Mouse (Mus musculus) midbrain, embryonic 13.5 days (tissue): ENCODE measurements around the gene Gabarap. TPM values are rescaled to one million over a fixed set of nuclear protein-coding genes. Genes with fewer than 3 reads are reported as not detected.

ENCODE experiments used
- ATAC-seq: fragments of 200-750 bp; cut with Nextera tagmentation; 2 replicates; pipeline ENCODE4 v1.8.0; 2017; ENCODE audit warnings: mild to moderate bottlenecking, moderate TSS enrichment, moderate library complexity
- H3K27ac ChIP-seq: fragments of 300-500 bp; sonication (generic); 2 replicates; pipeline ENCODE4 v1.5.1; 2015; ENCODE audit warnings: inconsistent platforms, mild to moderate bottlenecking, moderate library complexity
- H3K27me3 ChIP-seq: fragments of 300-500 bp; sonication (generic); 2 replicates; pipeline ENCODE4 v1.6.1; 2015; ENCODE audit warnings: mild to moderate bottlenecking, inconsistent platforms
- H3K36me3 ChIP-seq: fragments of 300-500 bp; sonication (generic); 2 replicates; pipeline ENCODE4 v1.6.1; 2015; ENCODE audit warnings: mild to moderate bottlenecking, inconsistent platforms
- H3K4me1 ChIP-seq: fragments of 300-500 bp; sonication (generic); replicated peaks from 2 replicates; pipeline ENCODE4 v1.6.1; 2015; ENCODE audit warnings: inconsistent platforms
- H3K4me2 ChIP-seq: fragments of 300-500 bp; sonication (generic); replicated peaks from 2 replicates; pipeline ENCODE4 v1.6.1; 2015; ENCODE audit warnings: moderate library complexity, mild to moderate bottlenecking, inconsistent platforms
- H3K4me3 ChIP-seq: fragments of 300-500 bp; sonication (generic); replicated peaks from 2 replicates; pipeline ENCODE4 v1.5.1; 2015; ENCODE audit warnings: mild to moderate bottlenecking, inconsistent platforms
- H3K9ac ChIP-seq: fragments of 300-500 bp; sonication (generic); replicated peaks from 2 replicates; pipeline ENCODE4 v1.6.1; 2015; ENCODE audit warnings: mild to moderate bottlenecking, inconsistent platforms
- H3K9me3 ChIP-seq: fragments of 300-500 bp; sonication (generic); 2 replicates; pipeline ENCODE4 v1.6.1; 2016; ENCODE audit warnings: mild to moderate bottlenecking, inconsistent platforms
- WGBS: fragments of 180-500 bp; shearing (Covaris S2); methylation state at CpG from one replicate; pipeline ENCODE4 v1.1.7; 2015; 5-methylcytosine and 5-hydroxymethylcytosine counted together
- polyA plus RNA-seq: library from polyadenylated mRNA; unstranded; fragments of >200 nt; fragmentation: Nextera tagmentation; extraction: Ambion mirVana; gene quantifications from 2 replicates; pipeline ENCODE4 v1.2.1, GENCODE M21; 2015

Gabarap gene
- polyA plus RNA-seq, 1 experiment from 2014 or later, result 625 TPM

- Histone ChIP-seq H3K9me3 (no peaks in the 10 kb centered on the region), H3K4me3 (peak overlapping the region; percentile 78), H3K4me1 (peaks cover 71% of the 10 kb centered on the region), H3K36me3 (peaks cover 3% of the 10 kb centered on the region), H3K27me3 (no peaks in the 10 kb centered on the region), H3K9ac (peak overlapping the region; percentile 92), H3K27ac (peak overlapping the region; percentile 97), H3K4me2 (peak overlapping the region; percentile 91)
- ATAC-seq, result no peak
- under 1% methylated on average over 25 of the region's 25 CpGs for WGBS
These were observed 27.4 kb downstream of the Gabarap start for GRCm38 (mm10) chr11:70018131-70018990.

- H3K27ac ChIP-seq, result peak overlapping the region; percentile 97
- WGBS, result 9% methylated on average over 2 of the region's 2 CpGs
- H3K9ac ChIP-seq, result peak overlapping the region; percentile 92
- peaks cover 76% of the 10 kb centered on the region for H3K4me1 ChIP-seq
- peak overlapping the region; percentile 91 for H3K4me2 ChIP-seq
- H3K4me3 ChIP-seq, result peak overlapping the region; percentile 78
- H3K9me3 ChIP-seq, result no peaks in the 10 kb centered on the region
- H3K36me3 ChIP-seq, result no peaks in the 10 kb centered on the region
- no peak for ATAC-seq
- H3K27me3 ChIP-seq, result no peaks in the 10 kb centered on the region
These were observed 28.6 kb downstream of the Gabarap start for GRCm38 (mm10) chr11:70019495-70020021.

- Histone ChIP-seq H3K4me3 (peak overlapping the region; percentile 78), H3K4me2 (peak overlapping the region; percentile 91), H3K27ac (peak overlapping the region; percentile 97), H3K4me1 (peaks cover 77% of the 10 kb centered on the region), H3K9ac (peak overlapping the region; percentile 92), H3K27me3 (no peaks in the 10 kb centered on the region), H3K36me3 (no peaks in the 10 kb centered on the region), H3K9me3 (no peaks in the 10 kb centered on the region)
- 15% methylated on average over 8 of the region's 8 CpGs for WGBS
- no peak for ATAC-seq
These were observed 29.2 kb downstream of the Gabarap start for GRCm38 (mm10) chr11:70020022-70020631.

DNA sequence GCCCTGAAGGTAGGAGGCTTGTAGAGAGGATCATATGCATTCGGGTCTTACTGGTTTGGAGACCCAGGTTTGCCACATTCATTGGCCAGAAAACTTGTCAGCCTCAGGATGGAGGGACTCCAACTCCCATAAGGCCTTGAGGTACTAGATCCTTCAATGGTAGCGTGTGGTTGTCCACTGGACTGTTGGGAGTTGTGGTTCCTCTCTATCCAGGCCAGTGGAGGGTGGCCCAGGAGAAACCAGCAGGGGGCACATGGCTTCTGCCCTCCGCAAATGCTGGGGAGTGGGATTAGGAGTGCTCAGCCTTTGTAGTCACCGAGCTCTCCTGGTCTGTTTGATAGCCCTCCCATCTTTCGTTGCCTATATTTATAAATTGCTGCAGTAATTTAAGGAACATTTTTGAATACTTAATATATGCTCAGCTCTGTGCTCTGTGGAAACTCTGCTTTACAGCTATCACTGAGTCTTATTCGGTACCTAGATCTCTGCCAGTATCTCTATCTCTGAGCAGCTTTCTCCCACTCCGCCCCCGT is 29.9 kb downstream of the Gabarap start:
- no peaks in the 10 kb centered on the region for H3K36me3 ChIP-seq
- H3K27ac ChIP-seq, result peak overlapping the region; percentile 97
- 0% methylated on average over 8 of the region's 8 CpGs for WGBS
- peak overlapping the region; percentile 78 for H3K4me3 ChIP-seq
- peak; percentile 85 for ATAC-seq
- no peaks in the 10 kb centered on the region for H3K27me3 ChIP-seq
- peaks cover 78% of the 10 kb centered on the region for H3K4me1 ChIP-seq
- peak overlapping the region; percentile 91 for H3K4me2 ChIP-seq
- H3K9ac ChIP-seq, result peak overlapping the region; percentile 92
- H3K9me3 ChIP-seq, result no peaks in the 10 kb centered on the region

DNA sequence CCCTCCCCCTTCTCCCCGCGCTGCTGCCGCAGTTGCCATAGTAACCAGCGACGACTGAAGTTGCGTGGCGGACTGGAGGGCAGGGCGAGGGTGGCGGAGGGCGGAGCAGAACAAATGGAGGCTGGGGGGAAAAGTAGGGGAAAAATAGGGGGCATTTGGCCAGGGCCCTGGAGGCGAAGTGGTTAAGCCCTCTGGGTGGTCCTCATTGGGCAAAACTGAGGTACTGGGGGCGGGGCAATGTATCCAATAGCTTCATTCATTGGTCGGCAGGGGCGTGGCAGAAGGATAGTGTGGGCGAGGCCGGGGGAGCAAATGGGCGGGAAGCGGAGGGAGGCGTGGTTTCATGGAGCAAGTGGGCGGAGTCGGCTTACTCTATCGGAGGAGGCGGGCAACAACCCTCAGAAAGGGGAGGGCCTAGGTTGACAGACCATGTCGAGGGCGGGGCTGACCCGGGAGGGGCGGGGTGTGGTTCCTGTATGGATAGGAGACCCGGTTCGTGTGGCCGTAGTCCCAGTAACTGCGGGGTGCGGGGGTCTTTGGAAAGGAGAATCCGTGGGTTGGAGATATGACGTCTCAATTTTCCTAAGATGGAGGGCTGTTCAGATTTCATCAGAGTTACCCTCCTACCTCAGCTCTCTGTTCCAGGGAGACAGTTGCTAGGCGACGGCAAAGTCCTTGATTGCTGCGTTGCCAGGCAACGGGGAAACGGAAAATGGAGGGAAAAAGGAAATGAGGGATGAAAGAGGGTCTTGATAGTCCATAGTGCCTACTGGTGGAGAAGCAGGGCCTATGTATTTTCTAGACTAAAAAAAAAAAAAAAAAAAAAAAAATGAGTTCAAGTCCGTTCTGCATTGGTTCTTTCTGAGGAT is 30.6 kb downstream of the Gabarap start:
- Histone ChIP-seq H3K9me3 (no peaks in the 10 kb centered on the region), H3K4me1 (peaks cover 85% of the 10 kb centered on the region), H3K36me3 (no peaks in the 10 kb centered on the region), H3K9ac (peak overlapping the region; percentile 92), H3K4me3 (peak overlapping the region; percentile 78), H3K4me2 (peak overlapping the region; percentile 91), H3K27ac (peak overlapping the region; percentile 97), H3K27me3 (no peaks in the 10 kb centered on the region)
- WGBS, result under 1% methylated on average over 40 of the region's 40 CpGs
- peak; percentile 58 for ATAC-seq

GRCm38 (mm10) chr11:70023481-70024150 is 32.7 kb downstream of the Gabarap start:
- H3K9me3 ChIP-seq, result no peaks in the 10 kb centered on the region
- H3K27me3 ChIP-seq, result no peaks in the 10 kb centered on the region
- WGBS, result 6% methylated on average over 19 of the region's 29 CpGs
- H3K9ac ChIP-seq, result peak overlapping the region; percentile 52
- peak overlapping the region; percentile 69 for H3K27ac ChIP-seq
- H3K36me3 ChIP-seq, result no peaks in the 10 kb centered on the region
- peaks cover 89% of the 10 kb centered on the region for H3K4me1 ChIP-seq
- no peak for ATAC-seq
- H3K4me3 ChIP-seq, result peak overlapping the region; percentile 40
- peak overlapping the region; percentile 59 for H3K4me2 ChIP-seq

DNA sequence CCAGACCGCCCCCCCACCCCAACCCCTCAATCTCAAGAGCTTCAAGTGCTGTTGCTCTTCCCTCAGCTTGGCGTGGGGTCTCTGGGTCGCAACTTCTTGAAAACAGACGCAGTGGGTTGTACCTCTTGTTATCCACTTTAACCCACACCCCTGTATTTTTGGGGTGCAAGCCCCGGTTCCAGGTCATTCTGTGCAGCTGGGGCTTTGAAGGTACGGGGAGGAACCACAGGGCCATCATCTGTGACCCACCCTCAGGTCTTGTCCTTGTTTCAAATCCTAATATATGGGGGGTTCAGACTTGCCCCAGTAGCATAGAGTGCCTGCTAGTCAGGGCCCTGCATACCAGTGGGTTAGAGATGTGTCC is 33.2 kb downstream of the Gabarap start:
- WGBS, result 11% methylated on average over 6 of the region's 6 CpGs
- peaks cover 88% of the 10 kb centered on the region for H3K4me1 ChIP-seq
- peak overlapping the region; percentile 40 for H3K4me3 ChIP-seq
- ATAC-seq, result no peak
- no peaks in the 10 kb centered on the region for H3K9me3 ChIP-seq
- H3K27me3 ChIP-seq, result no peaks in the 10 kb centered on the region
- peak overlapping the region; percentile 59 for H3K4me2 ChIP-seq
- H3K9ac ChIP-seq, result peak overlapping the region; percentile 52
- peak overlapping the region; percentile 69 for H3K27ac ChIP-seq
- no peaks in the 10 kb centered on the region for H3K36me3 ChIP-seq

DNA sequence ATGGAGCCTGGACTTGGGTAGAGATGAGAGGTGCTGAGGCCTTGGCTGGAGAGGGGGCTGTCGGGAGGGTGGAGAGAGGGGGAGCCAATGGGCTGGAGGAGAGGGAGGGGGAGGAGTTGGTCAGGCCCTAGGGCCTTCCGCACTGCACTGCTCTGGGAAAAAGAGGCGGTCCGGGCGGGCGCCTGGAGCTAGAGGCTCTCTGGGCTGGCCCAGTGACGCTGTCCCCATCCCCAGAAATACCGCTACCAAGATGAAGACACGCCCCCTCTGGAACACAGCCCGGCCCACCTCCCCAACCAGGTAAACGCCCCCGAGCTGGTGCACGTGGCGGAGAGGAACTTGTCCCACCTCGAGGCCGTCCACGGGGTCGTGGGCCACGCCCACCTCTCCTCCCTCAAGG is 35.7 kb downstream of the Gabarap start:
- peaks cover 13% of the 10 kb centered on the region for H3K36me3 ChIP-seq
- peak overlapping the region; percentile 74 for H3K4me2 ChIP-seq
- peaks cover 90% of the 10 kb centered on the region for H3K4me1 ChIP-seq
- peak overlapping the region; percentile 43 for H3K4me3 ChIP-seq
- H3K9me3 ChIP-seq, result no peaks in the 10 kb centered on the region
- WGBS, result under 1% methylated on average over 19 of the region's 19 CpGs
- H3K27me3 ChIP-seq, result no peaks in the 10 kb centered on the region
- peak overlapping the region; percentile 96 for H3K27ac ChIP-seq
- H3K9ac ChIP-seq, result peak overlapping the region; percentile 57
- no peak for ATAC-seq

DNA sequence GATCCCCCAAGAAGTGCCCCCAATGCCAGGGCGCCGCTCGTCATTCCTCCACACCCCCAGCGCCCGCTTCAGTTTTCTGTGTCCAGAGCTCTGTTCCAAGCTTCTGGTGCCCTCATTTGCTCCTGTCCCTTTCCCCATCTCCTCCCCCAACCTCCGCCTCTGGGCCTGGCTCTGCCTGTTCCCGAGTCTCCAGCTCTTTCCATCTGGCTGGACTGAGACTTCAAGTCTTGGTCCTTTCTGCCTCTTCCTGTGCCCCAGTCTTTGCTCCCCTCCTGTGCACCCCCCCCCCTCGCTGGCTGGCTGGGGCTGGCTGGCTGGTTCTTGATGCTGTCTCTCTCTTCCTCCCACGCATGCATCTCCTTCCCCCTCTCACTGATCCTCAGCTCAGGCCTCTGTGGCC is 36.5 kb downstream of the Gabarap start:
- WGBS, result 27% methylated on average over 9 of the region's 9 CpGs

DNA sequence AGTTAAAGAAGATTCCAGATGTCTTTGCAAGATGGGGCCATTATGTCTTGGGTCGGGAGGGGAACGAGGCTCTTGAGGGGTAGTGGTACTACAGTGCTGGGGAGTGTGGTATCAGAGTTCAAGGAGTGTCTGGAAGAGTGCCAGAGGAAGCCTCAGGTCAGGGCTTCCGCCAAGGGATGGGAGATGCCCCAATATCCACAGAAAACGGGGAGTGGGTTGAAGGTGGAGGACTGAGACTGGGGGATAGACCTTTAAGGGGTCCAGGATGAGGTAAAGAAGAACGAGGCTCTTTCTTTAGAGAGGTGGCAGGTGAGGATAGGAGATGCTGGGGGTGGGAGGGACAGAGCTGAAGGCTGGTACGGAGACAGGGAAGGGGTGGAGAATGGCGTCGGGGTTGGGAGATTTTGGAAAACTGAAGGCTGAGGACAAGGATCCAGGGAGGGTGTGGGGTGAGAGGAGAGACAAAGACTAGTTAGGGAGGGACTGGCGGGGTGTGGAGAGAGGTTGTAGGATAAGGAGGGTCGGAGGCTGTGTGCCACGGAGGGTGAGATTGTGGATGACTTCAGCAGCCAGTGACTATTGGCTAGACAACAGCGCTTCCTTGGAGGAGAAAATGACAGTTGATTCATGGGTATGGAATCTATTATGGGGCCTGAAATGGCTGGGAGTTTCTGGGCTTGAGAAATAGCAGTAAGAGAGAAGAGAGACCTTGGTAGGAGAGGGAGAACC is 37.6 kb downstream of the Gabarap start:
- Histone ChIP-seq H3K27me3 (no peaks in the 10 kb centered on the region), H3K4me3 (peak overlapping the region; percentile 43), H3K4me1 (peaks cover 73% of the 10 kb centered on the region), H3K9me3 (no peaks in the 10 kb centered on the region), H3K36me3 (peaks cover 31% of the 10 kb centered on the region), H3K27ac (peak overlapping the region; percentile 96), H3K4me2 (peak overlapping the region; percentile 74), H3K9ac (peak overlapping the region; percentile 61)
- 17% methylated on average over 12 of the region's 12 CpGs for WGBS
- ATAC-seq, result peak; percentile 11

More for the DNA sequence above, 36.5 kb downstream of the Gabarap start:
- H3K4me1 ChIP-seq, result peaks cover 85% of the 10 kb centered on the region
- peak overlapping the region; percentile 57 for H3K9ac ChIP-seq
- H3K4me3 ChIP-seq, result peak overlapping the region; percentile 43
- H3K36me3 ChIP-seq, result peaks cover 20% of the 10 kb centered on the region
- H3K4me2 ChIP-seq, result peak overlapping the region; percentile 74
- H3K27me3 ChIP-seq, result no peaks in the 10 kb centered on the region
- peak overlapping the region; percentile 96 for H3K27ac ChIP-seq
- no peaks in the 10 kb centered on the region for H3K9me3 ChIP-seq
- ATAC-seq, result no peak
